Mouse (Mus musculus) kidney, embryonic 14.5 days (tissue): ENCODE measurements around the gene Ambra1. TPM values are rescaled to one million over a fixed set of nuclear protein-coding genes. Genes with fewer than 3 reads are reported as not detected.

ENCODE experiments used
- ATAC-seq: fragments of 200-750 bp; cut with Nextera tagmentation; 2 replicates; pipeline ENCODE4 v1.8.0; 2017; ENCODE audit warnings: moderate number of reproducible peaks, mild to moderate bottlenecking, moderate TSS enrichment, moderate library complexity; ENCODE audit not compliant: low FRiP score, low TSS enrichment
- H3K27ac ChIP-seq: fragments of 300-500 bp; sonication (generic); 2 replicates; pipeline ENCODE4 v1.5.1; 2014; ENCODE audit warnings: low read depth, mild to moderate bottlenecking, low read length, moderate library complexity, mixed read lengths
- H3K27me3 ChIP-seq: fragments of 300-500 bp; sonication (generic); 2 replicates; pipeline ENCODE4 v1.6.1; 2014; ENCODE audit warnings: mild to moderate bottlenecking, low read length; ENCODE audit not compliant: control insufficient read depth, insufficient read depth
- H3K36me3 ChIP-seq: fragments of 300-500 bp; sonication (generic); 2 replicates; pipeline ENCODE4 v1.6.1; 2014; ENCODE audit warnings: low read length, mixed read lengths; ENCODE audit not compliant: control insufficient read depth, insufficient read depth
- H3K4me1 ChIP-seq: fragments of 300-500 bp; sonication (generic); 2 replicates; pipeline ENCODE4 v1.6.1; 2014; ENCODE audit warnings: low read length, mixed read lengths; ENCODE audit not compliant: control insufficient read depth, insufficient read depth
- H3K4me2 ChIP-seq: fragments of 300-500 bp; sonication (generic); replicated peaks from 2 replicates; pipeline ENCODE4 v1.6.1; 2014; ENCODE audit warnings: low read depth, mild to moderate bottlenecking, low read length
- H3K4me3 ChIP-seq: fragments of 300-500 bp; sonication (generic); 2 replicates; pipeline ENCODE4 v1.5.1; 2014; ENCODE audit warnings: mild to moderate bottlenecking, low read length
- H3K9ac ChIP-seq: fragments of 300-500 bp; sonication (generic); 2 replicates; pipeline ENCODE4 v1.6.1; 2014; ENCODE audit warnings: low read depth, mild to moderate bottlenecking, low read length, moderate library complexity
- H3K9me3 ChIP-seq: fragments of 300-500 bp; sonication (generic); 2 replicates; pipeline ENCODE4 v1.6.1; 2016; ENCODE audit warnings: low read length; ENCODE audit not compliant: control insufficient read depth
- WGBS: fragments of 180-500 bp; shearing (Covaris S2); extraction: QIAGEN DNeasy Blood & Tissue Kit; methylation state at CpG from one replicate; pipeline ENCODE4 v1.1.7; 2014; 5-methylcytosine and 5-hydroxymethylcytosine counted together
- polyA plus RNA-seq: library from polyadenylated mRNA; unstranded; fragments of >200 nt; fragmentation: Nextera tagmentation; extraction: Ambion mirVana; gene quantifications from 2 replicates; pipeline ENCODE4 v1.2.1, GENCODE M21; 2014

Gene Ambra1
- polyA plus RNA-seq, 1 experiment from 2014 or later: 20.3 TPM

DNA sequence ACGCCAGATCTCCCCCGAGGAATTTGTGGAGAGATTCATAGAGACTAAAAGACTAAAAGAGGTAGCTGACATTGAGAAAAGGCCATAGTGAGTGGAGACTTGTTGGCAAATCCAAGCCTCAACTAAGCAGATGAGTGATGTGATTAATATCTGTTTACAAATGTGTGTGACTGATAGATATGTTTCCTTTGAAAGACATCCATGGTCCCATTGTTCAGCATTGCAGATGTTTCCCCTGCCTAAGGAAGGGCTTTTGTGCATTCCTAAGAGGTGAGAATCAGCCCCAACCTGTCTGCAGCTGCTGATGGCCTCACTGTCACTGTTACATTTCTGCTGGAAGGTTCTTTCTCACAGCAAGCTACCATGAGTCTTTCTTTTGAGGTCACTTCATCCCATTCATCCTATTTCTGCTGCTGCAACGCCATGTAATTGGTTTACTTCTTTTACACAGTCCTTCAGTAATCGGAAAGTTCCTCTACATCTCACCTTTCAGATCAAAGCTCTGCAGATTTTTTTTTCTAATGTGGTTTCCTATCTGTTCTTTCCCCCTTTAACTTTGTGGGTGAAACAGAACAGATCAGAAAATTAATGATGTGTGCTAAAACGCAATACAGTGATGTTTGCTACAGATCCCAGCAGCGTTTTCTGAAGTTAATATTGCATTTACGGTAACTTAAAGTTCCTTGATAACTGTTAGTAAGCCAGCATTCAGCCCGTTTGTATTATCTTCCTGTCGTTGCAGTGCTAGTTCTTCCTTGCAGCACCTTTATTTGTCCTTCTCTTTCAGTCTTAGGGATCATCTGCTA lies 146.3 kb downstream of the Ambra1 start:
- 79% methylated on average over 9 of the region's 9 CpGs for whole genome bisulfite sequencing
- Histone ChIP-seq H3K9ac (no peak overlapping the region), H3K4me1 (no peaks in the 10 kb centered on the region), H3K27ac (no peak overlapping the region), H3K27me3 (no peaks in the 10 kb centered on the region), H3K4me3 (no peak overlapping the region), H3K9me3 (no peaks in the 10 kb centered on the region), H3K36me3 (peaks cover 9% of the 10 kb centered on the region), H3K4me2 (no peak overlapping the region)
- no peak for ATAC-seq

GRCm38 (mm10) chr2:91876806-91877140 lies 146.8 kb downstream of the Ambra1 start:
- no peak overlapping the region for H3K4me3 ChIP-seq

GRCm38 (mm10) chr2:91878387-91879180 lies 148.7 kb downstream of the Ambra1 start:
- Histone ChIP-seq H3K4me3 (no peak overlapping the region), H3K9me3 (no peaks in the 10 kb centered on the region), H3K27ac (no peak overlapping the region), H3K36me3 (peaks cover 9% of the 10 kb centered on the region), H3K27me3 (no peaks in the 10 kb centered on the region), H3K9ac (no peak overlapping the region), H3K4me1 (no peaks in the 10 kb centered on the region), H3K4me2 (no peak overlapping the region)
- no peak for ATAC-seq
- WGBS: 75% methylated on average over 7 of the region's 7 CpGs

More at GRCm38 (mm10) chr2:91876806-91877140, 146.8 kb downstream of the Ambra1 start:
- ATAC-seq: no peak
- no peaks in the 10 kb centered on the region for H3K9me3 ChIP-seq
- peaks cover 9% of the 10 kb centered on the region for H3K36me3 ChIP-seq
- H3K4me1 ChIP-seq: no peaks in the 10 kb centered on the region
- no peak overlapping the region for H3K27ac ChIP-seq
- H3K4me2 ChIP-seq: no peak overlapping the region
- no peaks in the 10 kb centered on the region for H3K27me3 ChIP-seq
- H3K9ac ChIP-seq: no peak overlapping the region
- 75% methylated on average over 2 of the region's 2 CpGs for WGBS

GRCm38 (mm10) chr2:91883961-91884360 lies 154.0 kb downstream of the Ambra1 start:
- no peaks in the 10 kb centered on the region for H3K27me3 ChIP-seq
- WGBS: 85% methylated on average over 4 of the region's 4 CpGs
- H3K27ac ChIP-seq: no peak overlapping the region
- no peak overlapping the region for H3K9ac ChIP-seq
- no peak overlapping the region for H3K4me2 ChIP-seq
- no peak for ATAC-seq
- no peaks in the 10 kb centered on the region for H3K9me3 ChIP-seq
- H3K4me3 ChIP-seq: no peak overlapping the region
- no peaks in the 10 kb centered on the region for H3K4me1 ChIP-seq
- peaks cover 14% of the 10 kb centered on the region; the same call in 1 of the 2 replicates for H3K36me3 ChIP-seq

- no peaks in the 10 kb centered on the region for H3K4me1 ChIP-seq
- no peak overlapping the region for H3K4me3 ChIP-seq
- no peak overlapping the region for H3K9ac ChIP-seq
- H3K4me2 ChIP-seq: no peak overlapping the region
- H3K9me3 ChIP-seq: no peaks in the 10 kb centered on the region
- peaks cover 14% of the 10 kb centered on the region; the same call in 1 of the 2 replicates for H3K36me3 ChIP-seq
- H3K27me3 ChIP-seq: no peaks in the 10 kb centered on the region
- no peak for ATAC-seq
- H3K27ac ChIP-seq: no peak overlapping the region
- WGBS: 84% methylated on average over 4 of the region's 4 CpGs
Observed at GRCm38 (mm10) chr2:91884616-91885015, 154.7 kb downstream of the Ambra1 start.

DNA sequence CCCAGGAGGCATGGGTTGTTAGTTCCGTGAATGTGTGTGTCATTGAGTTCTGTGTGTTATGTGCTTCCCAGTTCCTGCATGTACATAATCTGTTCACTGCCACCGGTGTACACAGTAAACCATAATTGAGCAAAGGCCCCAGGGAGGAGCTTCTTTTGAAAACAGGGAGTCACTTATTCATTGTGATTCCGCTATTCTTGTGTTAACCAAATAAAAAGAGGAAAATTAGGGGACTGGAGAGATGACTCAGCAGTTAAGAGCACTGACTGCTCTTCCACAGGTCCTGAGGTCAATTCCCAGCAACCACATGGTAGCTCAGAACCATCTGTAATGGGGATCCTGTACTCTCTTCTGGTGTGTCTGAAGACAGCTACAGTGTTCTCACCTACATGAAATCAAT lies 164.8 kb downstream of the Ambra1 start:
- no peak overlapping the region for H3K9ac ChIP-seq
- no peak for ATAC-seq
- no peaks in the 10 kb centered on the region for H3K27me3 ChIP-seq
- no peak overlapping the region for H3K4me2 ChIP-seq
- no peak overlapping the region for H3K27ac ChIP-seq
- no peak overlapping the region for H3K4me3 ChIP-seq
- H3K9me3 ChIP-seq: no peaks in the 10 kb centered on the region
- no peaks in the 10 kb centered on the region for H3K4me1 ChIP-seq
- peaks cover 7% of the 10 kb centered on the region; the same call in 1 of the 2 replicates for H3K36me3 ChIP-seq
- 88% methylated on average over 3 of the region's 3 CpGs for WGBS

DNA sequence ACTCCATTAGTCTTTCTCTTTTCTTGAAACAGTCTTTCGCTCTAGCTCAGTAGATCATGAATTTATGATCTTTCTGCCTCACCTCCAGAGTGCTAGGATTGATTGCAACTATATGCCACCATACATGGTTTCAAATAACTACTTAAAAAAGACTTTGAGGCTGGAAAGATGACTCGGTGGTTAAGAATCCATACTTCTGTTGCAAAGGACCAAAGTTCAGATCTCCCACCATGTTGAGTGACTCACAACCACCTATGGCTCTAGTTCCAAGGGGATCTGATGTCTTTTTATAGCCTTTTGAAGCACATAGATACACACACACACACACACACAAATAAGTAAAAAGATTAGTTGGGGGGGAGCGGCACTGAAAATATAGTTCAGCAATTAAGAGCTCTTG lies 165.5 kb downstream of the Ambra1 start:
- Histone ChIP-seq H3K4me1 (no peaks in the 10 kb centered on the region), H3K9me3 (no peaks in the 10 kb centered on the region), H3K9ac (no peak overlapping the region), H3K27me3 (no peaks in the 10 kb centered on the region), H3K36me3 (peaks cover 9% of the 10 kb centered on the region; the same call in 1 of the 2 replicates), H3K4me2 (no peak overlapping the region), H3K27ac (no peak overlapping the region), H3K4me3 (no peak overlapping the region)
- WGBS: 85% methylated on average over 3 of the region's 3 CpGs
- no peak for ATAC-seq

DNA sequence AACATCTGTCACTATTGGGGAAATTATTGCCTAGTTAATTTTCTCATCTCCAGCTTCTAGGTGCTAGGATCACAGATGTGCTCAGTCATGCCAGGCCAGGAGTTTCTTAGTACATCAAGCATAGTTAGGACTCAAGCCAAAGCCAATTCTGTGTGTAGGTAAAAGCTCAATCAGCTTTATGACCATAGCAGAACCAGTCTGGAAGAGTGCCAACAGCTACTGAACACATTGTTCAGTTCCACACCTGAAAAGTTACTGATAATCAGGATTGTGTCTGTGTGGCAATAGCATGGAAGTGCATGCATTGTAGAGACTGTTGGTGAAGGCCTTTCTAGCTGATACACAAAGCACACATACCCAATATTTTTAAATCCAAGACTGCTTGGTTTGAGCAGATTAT lies 168.0 kb downstream of the Ambra1 start:
- no peak for ATAC-seq

DNA sequence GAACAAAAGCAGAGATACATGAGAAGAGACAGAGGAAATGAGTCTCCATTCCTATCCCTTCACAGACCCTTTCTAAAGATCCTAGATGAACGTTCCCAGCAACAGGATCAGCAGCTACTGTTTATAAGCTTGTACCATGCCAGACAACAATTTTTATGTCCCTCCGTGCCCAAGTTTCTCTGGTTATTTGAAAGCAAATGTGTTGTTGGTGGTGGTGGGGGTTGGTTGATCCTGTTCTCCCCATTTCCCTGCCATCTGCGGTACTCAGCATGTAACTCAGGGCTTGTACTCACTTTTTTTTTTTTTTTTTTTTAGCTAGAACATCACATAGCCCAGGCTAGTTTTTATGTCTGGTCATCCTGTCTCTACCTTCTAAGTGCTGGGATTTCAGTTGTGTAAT lies 169.2 kb downstream of the Ambra1 start:
- Histone ChIP-seq H3K9ac (no peak overlapping the region), H3K27ac (no peak overlapping the region), H3K36me3 (peaks cover 17% of the 10 kb centered on the region; the same call in 1 of the 2 replicates), H3K27me3 (no peaks in the 10 kb centered on the region), H3K4me2 (no peak overlapping the region), H3K4me1 (no peaks in the 10 kb centered on the region), H3K4me3 (no peak overlapping the region), H3K9me3 (no peaks in the 10 kb centered on the region)
- ATAC-seq: no peak
- 92% methylated on average over 3 of the region's 3 CpGs for WGBS

More for the DNA sequence above, 168.0 kb downstream of the Ambra1 start:
- H3K9ac ChIP-seq: no peak overlapping the region
- H3K4me1 ChIP-seq: no peaks in the 10 kb centered on the region
- no peak overlapping the region for H3K4me3 ChIP-seq
- H3K4me2 ChIP-seq: no peak overlapping the region
- no peaks in the 10 kb centered on the region for H3K9me3 ChIP-seq
- H3K27ac ChIP-seq: no peak overlapping the region
- H3K27me3 ChIP-seq: no peaks in the 10 kb centered on the region
- H3K36me3 ChIP-seq: peaks cover 17% of the 10 kb centered on the region; the same call in 1 of the 2 replicates
